Mouse (Mus musculus) embryo, embryonic 9.5 days (tissue): ENCODE measurements around the gene Dpf1.
A peak's percentile ranks its signal among the peaks of the same experiment; 100 is the strongest.

Source experiments
- DNase-seq: peaks from one replicate; pipeline ENCODE4 v3.0.0-alpha.2; 2017; ENCODE audit errors: extremely low spot score

The Dpf1 gene

GRCm38 (mm10) chr7:29340838-29341237 is 37.1 kb downstream of the Dpf1 start:
- DNase-seq, result no peak

- DNase-seq, result no peak
Measured at GRCm38 (mm10) chr7:29341722-29342121, 38.0 kb downstream of the Dpf1 start.

- DNase-seq, result no peak
Measured at GRCm38 (mm10) chr7:29342489-29343092, 38.8 kb downstream of the Dpf1 start.

- DNase-seq, result no peak
Measured at GRCm38 (mm10) chr7:29343746-29344145, 40.0 kb downstream of the Dpf1 start.

GRCm38 (mm10) chr7:29345534-29345933 is 41.8 kb downstream of the Dpf1 start:
- no peak for DNase-seq

- no peak for DNase-seq
Measured at GRCm38 (mm10) chr7:29346212-29346611, 42.5 kb downstream of the Dpf1 start.

GRCm38 (mm10) chr7:29350489-29350888 is 46.7 kb downstream of the Dpf1 start:
- DNase-seq, result no peak

- DNase-seq, result no peak
Measured at GRCm38 (mm10) chr7:29352246-29352645, 48.5 kb downstream of the Dpf1 start.

GRCm38 (mm10) chr7:29354161-29354560 is 50.4 kb downstream of the Dpf1 start:
- no peak for DNase-seq

GRCm38 (mm10) chr7:29355406-29355805 is 51.7 kb downstream of the Dpf1 start:
- DNase-seq, result no peak

- no peak for DNase-seq
Measured at GRCm38 (mm10) chr7:29361497-29361896, 57.7 kb downstream of the Dpf1 start.

GRCm38 (mm10) chr7:29364052-29364451 is 60.3 kb downstream of the Dpf1 start:
- peak; percentile 41 for DNase-seq

GRCm38 (mm10) chr7:29367166-29368003 is 63.6 kb downstream of the Dpf1 start:
- DNase-seq, result no peak
